Mouse (Mus musculus): ENCODE data around the gene Faah.

DNA sequence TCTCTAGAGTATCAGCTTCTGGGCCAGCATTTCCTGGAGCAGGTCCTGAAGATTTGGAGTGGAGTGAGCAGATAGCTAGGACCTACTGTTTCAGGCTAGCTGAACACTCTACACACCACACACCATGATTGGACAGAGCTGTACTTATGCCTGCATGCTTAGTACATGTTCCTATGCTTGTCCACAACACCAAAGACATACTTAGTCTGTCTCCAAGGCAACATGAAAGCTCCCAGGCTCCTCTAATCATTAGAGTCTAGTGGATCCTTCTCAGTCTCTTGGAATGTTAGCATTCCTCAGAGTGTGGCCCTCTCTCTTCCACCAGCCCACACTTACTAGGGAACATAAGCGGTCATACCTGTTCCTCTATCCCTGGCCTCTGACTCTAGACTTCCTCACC is 30.3 kb downstream of the Faah start:
- TF ChIP-seq POLR2A (IDR thresholded peaks at IDR 0.05; ENCODE audit: insufficient read depth, low read depth, low read length) (no peak), CTCF (IDR thresholded peaks at IDR 0.05) (no peak), EP300 (IDR thresholded peaks at IDR 0.05; ENCODE audit: insufficient read depth, low read depth, low read length) (no peak)
